Mouse (Mus musculus) intestine, embryonic 16.5 days (tissue): ENCODE data around the gene Vmn1r212. TPM values are rescaled to one million over a fixed set of nuclear protein-coding genes. Genes with fewer than 3 reads are reported as not detected.
"Not testable (repeated sequence)": the region's sequence is repeated elsewhere in the genome, so short reads cannot be mapped to it uniquely, and the experiment has no call there.

ENCODE experiments used
- ATAC-seq: fragments of 200-750 bp; cut with Nextera tagmentation; 2 replicates; pipeline ENCODE4 v1.8.0; 2017; ENCODE audit warnings: moderate TSS enrichment, moderate library complexity
- H3K27ac ChIP-seq: fragments of 300-500 bp; sonication (generic); 2 replicates; pipeline ENCODE4 v1.5.1; 2014; ENCODE audit warnings: mild to moderate bottlenecking, low read length
- H3K27me3 ChIP-seq: fragments of 300-500 bp; sonication (generic); replicated peaks from 2 replicates; pipeline ENCODE4 v1.6.1; 2014; ENCODE audit warnings: low read length, control low read depth, mixed read lengths; ENCODE audit not compliant: control insufficient read depth, insufficient read depth
- H3K36me3 ChIP-seq: fragments of 300-500 bp; sonication (generic); 2 replicates; pipeline ENCODE4 v1.6.1; 2014; ENCODE audit warnings: low read length, control low read depth; ENCODE audit not compliant: control insufficient read depth, insufficient read depth
- H3K4me1 ChIP-seq: fragments of 300-500 bp; sonication (generic); 2 replicates; pipeline ENCODE4 v1.6.1; 2014; ENCODE audit warnings: low read length, control low read depth, mixed read lengths; ENCODE audit not compliant: control insufficient read depth, insufficient read depth
- H3K4me2 ChIP-seq: fragments of 300-500 bp; sonication (generic); 2 replicates; pipeline ENCODE4 v1.6.1; 2014; ENCODE audit warnings: low read depth, low read length, control low read depth
- H3K4me3 ChIP-seq: fragments of 300-500 bp; sonication (generic); 2 replicates; pipeline ENCODE4 v1.5.1; 2014; ENCODE audit warnings: mild to moderate bottlenecking, low read length
- H3K9ac ChIP-seq: fragments of 300-500 bp; sonication (generic); 2 replicates; pipeline ENCODE4 v1.6.1; 2014; ENCODE audit warnings: low read depth, low read length
- H3K9me3 ChIP-seq: fragments of 300-500 bp; sonication (generic); 2 replicates; pipeline ENCODE4 v1.6.1; 2016; ENCODE audit warnings: low read length, control low read depth; ENCODE audit not compliant: control insufficient read depth
- WGBS: fragments of 180-500 bp; shearing (Covaris S2); extraction: QIAGEN DNeasy Blood & Tissue Kit; methylation state at CpG from one replicate; pipeline ENCODE4 v1.1.7; 2014; 5-methylcytosine and 5-hydroxymethylcytosine counted together
- polyA plus RNA-seq: library from polyadenylated mRNA; unstranded; fragments of >200 nt; fragmentation: Nextera tagmentation; extraction: Ambion mirVana; gene quantifications from 2 replicates; pipeline ENCODE4 v1.2.1, GENCODE M21; 2015

Gene Vmn1r212
- not detected in 2 replicates for polyA plus RNA-seq

DNA sequence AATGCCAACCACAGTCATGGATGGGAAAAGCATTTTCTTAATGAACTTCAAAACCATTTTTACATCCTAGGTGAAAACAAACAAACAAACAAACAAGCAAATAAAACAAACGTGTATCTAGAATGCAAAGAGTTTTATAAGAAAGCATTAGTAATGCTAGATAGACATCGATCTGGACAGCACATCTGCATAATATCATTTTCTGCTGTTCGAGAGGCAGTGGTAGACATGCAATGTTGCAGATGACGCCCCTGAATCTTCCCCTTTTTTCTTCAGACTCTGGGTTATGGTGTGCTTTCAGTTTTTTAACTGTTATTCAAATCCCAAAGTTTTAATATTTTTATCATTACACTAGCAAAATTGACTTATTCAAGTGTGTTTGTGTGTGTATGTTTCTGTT, at the start of gene Vmn1r212:
Vmn1r212 (minus strand) TSS at position 101 of the 400 bp plus-strand sequence.
- no peak within 1 kb of the TSS for H3K27ac ChIP-seq
- H3K4me2 ChIP-seq: no peak within 1 kb of the TSS
- no peaks in the 10 kb centered on the region for H3K4me1 ChIP-seq
- 81% methylated on average over 4 of the region's 4 CpGs for WGBS
- H3K4me3 ChIP-seq: no peak within 1 kb of the TSS
- H3K27me3 ChIP-seq: no peaks in the 10 kb centered on the region
- H3K9me3 ChIP-seq: no peaks in the 10 kb centered on the region
- no peaks in the 10 kb centered on the region for H3K36me3 ChIP-seq
- no peak for ATAC-seq
- no peak within 1 kb of the TSS for H3K9ac ChIP-seq

DNA sequence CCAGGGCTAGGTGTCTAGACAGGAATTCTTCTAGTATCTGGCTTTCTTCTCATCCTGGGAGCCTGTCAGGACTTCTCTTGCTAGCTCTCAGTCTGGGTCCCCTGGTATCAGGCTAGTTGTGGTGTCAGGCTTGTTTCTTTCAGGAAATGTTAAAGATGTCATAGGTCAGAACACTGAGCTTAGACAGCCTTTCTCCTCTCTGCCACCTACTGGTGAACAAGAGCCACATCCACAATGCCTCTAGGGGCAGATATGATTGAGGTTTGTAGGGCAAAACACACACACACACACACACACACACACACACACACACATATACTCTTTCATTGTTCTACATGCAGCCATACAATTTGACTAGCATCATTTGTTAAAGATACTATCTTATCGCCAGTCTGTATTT, 4.7 kb downstream of the Vmn1r212 start:
- no peak overlapping the region for H3K27ac ChIP-seq
- no peaks in the 10 kb centered on the region for H3K9me3 ChIP-seq
- no peak for ATAC-seq
- H3K4me2 ChIP-seq: no peak overlapping the region
- 100% methylated on average over 1 of the region's 1 CpGs for WGBS
- H3K4me3 ChIP-seq: no peak overlapping the region
- H3K9ac ChIP-seq: no peak overlapping the region
- H3K36me3 ChIP-seq: no peaks in the 10 kb centered on the region
- no peaks in the 10 kb centered on the region for H3K4me1 ChIP-seq
- no peaks in the 10 kb centered on the region for H3K27me3 ChIP-seq

DNA sequence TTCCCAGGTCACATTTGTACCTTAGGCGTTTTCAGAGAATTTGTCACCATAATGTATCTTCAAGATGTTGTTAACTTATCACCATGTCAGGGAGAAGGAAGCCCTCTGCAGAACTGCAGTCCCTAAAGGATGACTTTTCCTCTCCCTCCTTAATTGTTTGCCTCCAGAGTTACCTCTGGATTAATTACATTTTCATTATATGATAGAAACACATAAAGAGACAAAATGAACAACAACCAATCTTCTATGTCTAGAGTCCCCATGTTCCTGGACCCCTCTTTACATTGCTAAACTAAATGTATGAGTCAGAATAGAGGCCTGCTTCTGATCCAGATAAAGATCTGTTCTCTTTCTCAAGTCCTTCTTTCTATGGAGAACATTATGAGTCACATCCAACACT, 26.5 kb downstream of the Vmn1r212 start, which contains the start of gene Vmn1r211:
Vmn1r211 (minus strand) TSS at position 101 of the 400 bp plus-strand sequence.
- no peak within 1 kb of the TSS for H3K4me3 ChIP-seq
- H3K27ac ChIP-seq: no peak within 1 kb of the TSS
- no peak within 1 kb of the TSS for H3K9ac ChIP-seq
- no peaks in the 10 kb centered on the region for H3K9me3 ChIP-seq
- H3K4me2 ChIP-seq: no peak within 1 kb of the TSS
- H3K27me3 ChIP-seq: no peaks in the 10 kb centered on the region
- H3K4me1 ChIP-seq: no peaks in the 10 kb centered on the region
- WGBS: 70% methylated on average over 1 of the region's 1 CpGs
- ATAC-seq: no peak
- no peaks in the 10 kb centered on the region for H3K36me3 ChIP-seq

DNA sequence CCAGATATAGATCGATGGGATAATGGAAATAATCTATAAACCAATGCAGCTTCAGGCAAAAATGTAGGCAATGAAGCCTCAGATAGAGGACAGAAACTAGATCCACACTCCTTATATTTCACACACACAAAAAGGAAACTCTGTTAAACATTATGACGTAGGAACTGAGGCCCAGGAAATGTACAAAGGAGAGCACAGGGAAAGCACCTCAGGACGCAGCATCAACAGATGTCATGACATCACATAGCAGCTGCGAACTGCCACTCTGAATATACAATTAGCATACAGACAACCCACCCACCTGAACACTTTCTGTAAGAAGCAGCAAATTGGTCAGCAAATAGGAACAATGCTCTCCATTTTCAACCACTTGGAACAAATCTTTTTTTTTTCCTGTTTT, 29.2 kb downstream of the Vmn1r212 start:
- Histone ChIP-seq H3K4me2 (no peak overlapping the region), H3K27ac (no peak overlapping the region), H3K4me1 (no peaks in the 10 kb centered on the region), H3K36me3 (no peaks in the 10 kb centered on the region), H3K9me3 (no peaks in the 10 kb centered on the region), H3K27me3 (no peaks in the 10 kb centered on the region), H3K9ac (no peak overlapping the region), H3K4me3 (no peak overlapping the region)
- 77% methylated on average over 4 of the region's 4 CpGs for WGBS
- ATAC-seq: no peak

DNA sequence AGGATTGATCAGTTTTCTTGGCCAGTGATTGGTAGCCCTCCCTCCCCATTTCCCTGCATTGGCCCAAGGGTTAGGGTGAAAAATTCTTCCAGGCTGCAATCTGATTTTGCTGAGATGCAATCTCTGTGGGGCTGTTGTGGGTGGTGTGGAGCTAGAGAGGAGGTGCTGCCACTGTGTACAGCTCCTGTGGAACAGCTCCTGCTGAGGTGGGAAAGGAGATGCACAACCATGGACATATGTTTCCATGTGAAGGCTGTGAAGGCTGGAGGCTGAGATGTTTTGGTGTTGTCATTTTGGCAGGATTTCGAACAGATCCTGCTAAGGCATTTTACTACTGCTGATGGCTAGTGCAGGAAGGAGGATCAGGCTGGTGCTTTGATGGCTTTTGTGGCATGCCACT, 37.2 kb downstream of the Vmn1r212 start:
- no peak for ATAC-seq
- no peak overlapping the region for H3K4me3 ChIP-seq
- H3K4me1 ChIP-seq: no peaks in the 10 kb centered on the region
- WGBS: 80% methylated on average over 1 of the region's 1 CpGs
- H3K4me2 ChIP-seq: no peak overlapping the region
- no peaks in the 10 kb centered on the region for H3K27me3 ChIP-seq
- no peak overlapping the region for H3K9ac ChIP-seq
- no peak overlapping the region for H3K27ac ChIP-seq
- no peaks in the 10 kb centered on the region for H3K9me3 ChIP-seq
- no peaks in the 10 kb centered on the region for H3K36me3 ChIP-seq

DNA sequence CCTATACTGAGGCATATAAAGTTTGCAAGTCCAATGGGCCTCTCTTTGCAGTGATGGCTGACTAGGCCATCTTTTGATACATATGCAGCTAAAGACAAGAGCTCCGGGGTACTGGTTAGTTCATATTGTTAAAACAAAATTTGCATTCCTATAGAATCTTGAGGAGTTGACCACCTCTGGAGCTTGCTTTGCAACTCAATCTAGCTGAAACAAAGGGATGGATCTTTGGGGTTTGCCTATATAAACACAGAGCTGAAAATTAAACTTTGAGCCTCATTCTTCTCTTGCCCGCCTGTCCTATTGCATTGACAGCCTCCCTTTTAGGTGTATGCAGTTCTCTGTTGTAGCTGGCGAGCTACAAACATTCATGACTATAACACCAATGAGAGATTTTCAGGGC, 39.7 kb downstream of the Vmn1r212 start:
- WGBS: 63% methylated on average over 3 of the region's 3 CpGs
- not testable (repeated sequence) for H3K4me3 ChIP-seq, H3K9ac ChIP-seq

More for the DNA sequence above, 39.7 kb downstream of the Vmn1r212 start:
- not testable (repeated sequence) for H3K27ac ChIP-seq, H3K27me3 ChIP-seq, H3K9me3 ChIP-seq, H3K36me3 ChIP-seq, H3K4me1 ChIP-seq, ATAC-seq, H3K4me2 ChIP-seq

Other genes starting within 250 kb of the Vmn1r212 start
- not detected in 2 replicates for gene Vmn1r207-ps, start 154.6 kb downstream of the Vmn1r212 start, polyA plus RNA-seq
- gene Vmn1r208, start 106.8 kb downstream of the Vmn1r212 start, polyA plus RNA-seq: not detected in 2 replicates
- not detected in 2 replicates for gene Vmn1r209, start 74.5 kb downstream of the Vmn1r212 start, polyA plus RNA-seq
- gene Vmn1r210, start 52.9 kb downstream of the Vmn1r212 start, polyA plus RNA-seq: not detected in 2 replicates
- not detected in 2 replicates for gene Vmn1r211, start 26.6 kb downstream of the Vmn1r212 start, polyA plus RNA-seq
- not detected in 2 replicates for gene Vmn1r213, start 123.5 kb upstream of the Vmn1r212 start, polyA plus RNA-seq
- not detected in 2 replicates for gene Vmn1r214, start 146.2 kb upstream of the Vmn1r212 start, polyA plus RNA-seq
- not detected in 2 replicates for gene Vmn1r215, start 183.8 kb upstream of the Vmn1r212 start, polyA plus RNA-seq
- gene Vmn1r217, start 234.0 kb upstream of the Vmn1r212 start, polyA plus RNA-seq: not detected in 2 replicates
- gene Vmn1r218, start 248.9 kb upstream of the Vmn1r212 start, polyA plus RNA-seq: not detected in 2 replicates